In the genomic region with DNA sequence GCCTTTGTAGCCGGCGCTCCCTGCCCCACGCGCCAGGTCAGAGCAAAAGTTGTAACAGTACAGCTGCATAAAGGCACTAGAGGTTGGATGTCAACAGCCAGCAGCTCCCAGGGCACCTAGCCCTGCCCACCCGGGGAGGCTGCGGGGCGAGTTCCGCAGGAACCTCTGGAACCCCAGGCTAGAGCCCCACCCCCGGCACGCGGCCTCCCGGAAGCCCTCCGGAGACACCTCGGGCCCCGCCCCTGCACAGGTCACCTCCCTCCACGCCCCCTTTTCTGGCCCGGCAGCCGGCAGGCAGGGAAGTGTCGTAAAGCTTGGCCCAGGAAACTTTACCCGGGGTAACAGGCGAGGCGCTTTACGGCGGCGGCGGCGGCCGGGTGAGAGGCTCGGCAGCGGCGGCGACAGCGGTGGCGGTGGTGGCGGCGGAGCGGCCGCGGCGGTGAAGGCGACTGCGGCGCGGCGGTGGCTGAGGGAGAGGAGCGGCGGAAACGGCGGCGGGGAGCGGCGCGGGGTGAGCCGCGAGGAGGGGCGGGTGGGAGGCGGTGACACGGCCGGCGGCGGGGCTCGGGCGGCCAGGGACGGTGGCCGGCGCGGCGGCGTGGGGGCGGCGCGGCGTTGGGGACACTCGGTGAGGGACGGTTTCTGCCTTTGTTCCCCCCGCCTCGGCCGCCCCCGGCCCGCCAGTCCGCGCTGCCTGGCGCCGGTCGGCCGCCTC, we compare ENCODE assay signal across 7 mouse cellular contexts. TPM values are rescaled to one million over a fixed set of nuclear protein-coding genes. Genes with fewer than 3 reads are reported as not detected.
A peak's percentile ranks its signal among the peaks of the same experiment; 100 is the strongest.
DNase-seq lines count a peak whose midpoint lies in the region; ATAC-seq lines count a peak whose summit lies in the region.

A gene (plus strand): TSS at position 360 of the 715 bp plus-strand sequence.

- no peaks in the 10 kb centered on the region for H3K9me3 ChIP-seq in embryonic facial prominence, embryonic 10.5 days
- no peaks in the 10 kb centered on the region for H3K9me3 ChIP-seq in limb, embryonic 10.5 days (replicated peaks)
- no peaks in the 10 kb centered on the region for H3K9me3 ChIP-seq in midbrain, embryonic 13.5 days

- peak within 1 kb of the TSS; percentile 95 for H3K4me2 ChIP-seq in midbrain, embryonic 13.5 days (replicated peaks)

- under 1% methylated on average over 83 of the region's 86 CpGs for WGBS in embryonic facial prominence, embryonic 10.5 days
- WGBS in limb, embryonic 10.5 days, result 5% methylated on average over 70 of the region's 86 CpGs
- 1% methylated on average over 77 of the region's 86 CpGs for WGBS in midbrain, embryonic 13.5 days

- H3K27ac ChIP-seq in embryonic facial prominence, embryonic 10.5 days (replicated peaks), result peak within 1 kb of the TSS; percentile 93
- peak within 1 kb of the TSS; percentile 94 for H3K27ac ChIP-seq in limb, embryonic 10.5 days
- peak within 1 kb of the TSS; percentile 91 for H3K27ac ChIP-seq in midbrain, embryonic 13.5 days

- peak; percentile 97 for ATAC-seq in granulocyte monocyte progenitor cell, adult 5-6 weeks (replicated peaks; ENCODE audit: poor library complexity, severe bottlenecking)
- ATAC-seq in midbrain, embryonic 13.5 days, result peak; percentile 92

- no peaks in the 10 kb centered on the region for H3K27me3 ChIP-seq in embryonic facial prominence, embryonic 10.5 days (replicated peaks; ENCODE audit: low read depth, poor library complexity, severe bottlenecking)
- no peaks in the 10 kb centered on the region for H3K27me3 ChIP-seq in limb, embryonic 10.5 days (ENCODE audit: low read depth, poor library complexity, severe bottlenecking)
- H3K27me3 ChIP-seq in midbrain, embryonic 13.5 days, result no peaks in the 10 kb centered on the region

- H3K9ac ChIP-seq in midbrain, embryonic 13.5 days (replicated peaks), result peak within 1 kb of the TSS; percentile 97

- H3K36me3 ChIP-seq in embryonic facial prominence, embryonic 10.5 days (replicated peaks), result peaks cover 19% of the 10 kb centered on the region
- H3K36me3 ChIP-seq in limb, embryonic 10.5 days, result peaks cover 18% of the 10 kb centered on the region
- H3K36me3 ChIP-seq in midbrain, embryonic 13.5 days, result no peaks in the 10 kb centered on the region; the same call in 1 of the 2 replicates

- H3K4me1 ChIP-seq in embryonic facial prominence, embryonic 10.5 days, result peaks cover 25% of the 10 kb centered on the region
- peaks cover 18% of the 10 kb centered on the region for H3K4me1 ChIP-seq in limb, embryonic 10.5 days
- H3K4me1 ChIP-seq in midbrain, embryonic 13.5 days (replicated peaks), result peaks cover 34% of the 10 kb centered on the region

- peak within 1 kb of the TSS; percentile 98 for H3K4me3 ChIP-seq in embryonic facial prominence, embryonic 10.5 days
- H3K4me3 ChIP-seq in limb, embryonic 10.5 days, result peak within 1 kb of the TSS; percentile 98
- peak within 1 kb of the TSS; percentile 98 for H3K4me3 ChIP-seq in midbrain, embryonic 13.5 days (replicated peaks)

- peak; percentile 98 for DNase-seq in adrenal gland, postnatal 10 days
- DNase-seq in embryonic facial prominence, embryonic 10.5 days (ENCODE audit: low spot score), result peak; percentile 98
- peak; percentile 98 for DNase-seq in kidney, adult 11 months
- peak; percentile 97 for DNase-seq in limb, embryonic 10.5 days (ENCODE audit: low spot score)
- peak; percentile 94 for DNase-seq in spleen, adult 12 weeks (ENCODE audit: low spot score)

RNA-seq across cellular contexts. Expression of the gene that starts here (rescaled TPM):
- total RNA-seq in adrenal gland, postnatal 10 days (2021), result 10 to 100 TPM; 30.1 to 32.5 TPM
- 8.5 and 8.7 TPM in 2 replicates for polyA plus RNA-seq in embryonic facial prominence, embryonic 10.5 days (2016; fragmentation: Nextera tagmentation; extraction: Ambion mirVana)
- 16.8 and 20.4 TPM in 2 replicates for total RNA-seq in granulocyte monocyte progenitor cell, adult 5-6 weeks (2014; fragmentation: Nextera tagmentation)
- total RNA-seq in granulocyte monocyte progenitor cell, adult 5-6 weeks (2017), result 33.7 and 41.3 TPM in 2 replicates
- polyA plus RNA-seq in limb, embryonic 10.5 days (2016; fragmentation: Nextera tagmentation; extraction: Ambion mirVana), result 9.8 and 10.7 TPM in 2 replicates
- 13.9 and 14.6 TPM in 2 replicates for polyA plus RNA-seq in midbrain, embryonic 13.5 days (2015; fragmentation: Nextera tagmentation; extraction: Ambion mirVana)

Comparison
In these comparisons a context has a peak if more than half of its experiments do, and no peak if none do; other contexts are left out.
1. Peak in every context shown above with its lines: DNase-seq, ATAC-seq, H3K4me3 ChIP-seq and H3K27ac ChIP-seq.